Mouse (Mus musculus) heart, adult 2 months (tissue): Measurements from ENCODE around the gene Sema3g.

Experiments used
- EP300 ChIP-seq: fragments of 200-500 bp; IDR thresholded peaks from 2 replicates; pipeline ENCODE4 v1.6.1; 2011; ENCODE audit warnings: low read depth, low read length, control low read depth; ENCODE audit not compliant: insufficient read depth
- POLR2A ChIP-seq: fragments of 200-500 bp; IDR thresholded peaks from 2 replicates; pipeline ENCODE4 v1.6.1; 2011; ENCODE audit warnings: mild to moderate bottlenecking, low read depth, low read length, control low read depth; ENCODE audit not compliant: insufficient read depth

DNA sequence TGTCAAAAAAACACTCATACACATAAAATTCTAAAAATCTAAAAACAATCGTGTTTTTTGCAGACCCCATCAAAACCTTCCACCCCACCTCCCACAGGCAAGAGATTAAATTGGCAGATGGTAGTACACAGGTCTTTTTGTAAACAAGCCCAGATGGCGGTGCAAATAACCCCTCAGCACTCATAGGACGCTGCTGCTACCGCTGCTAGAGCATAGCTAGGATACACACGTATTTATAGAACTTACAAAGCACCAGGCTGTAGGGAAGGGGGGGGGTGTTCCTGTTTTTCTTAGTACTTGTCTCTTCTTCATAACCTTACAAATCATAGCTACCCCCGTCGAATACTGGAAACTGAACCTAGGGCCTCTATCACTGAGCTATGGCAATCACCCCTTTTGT lies 23.9 kb upstream of the Sema3g start:
- TF ChIP-seq POLR2A (no peak), EP300 (no peak)
